Mouse (Mus musculus) gastrocnemius, adult 2 months (tissue): ENCODE measurements around the gene Eif2b5. TPM values are rescaled to one million over a fixed set of nuclear protein-coding genes. Genes with fewer than 3 reads are reported as not detected.
A peak's percentile ranks its signal among the peaks of the same experiment; 100 is the strongest.
"Not testable (repeated sequence)": the region's sequence is repeated elsewhere in the genome, so short reads cannot be mapped to it uniquely, and the experiment has no call there.

Experiments
- DNase-seq: peaks from one replicate; pipeline ENCODE4 v3.0.0; 2022
- H3K27ac ChIP-seq: fragments of 200-600 bp; 2 replicates; pipeline ENCODE4 v1.8.1; 2022; ENCODE audit warnings: mild to moderate bottlenecking
- H3K4me3 ChIP-seq: fragments of 200-600 bp; 2 replicates; pipeline ENCODE4 v1.8.1; 2022; ENCODE audit warnings: mild to moderate bottlenecking, moderate library complexity
- CTCF ChIP-seq: fragments of 200-600 bp; IDR thresholded peaks from 2 replicates; pipeline ENCODE4 v1.8.1; 2022; ENCODE audit warnings: antibody characterized with exemption, mild to moderate bottlenecking, moderate library complexity
- intact Hi-C: fragments of 180-260 bp; cut with DNase I; formaldehyde crosslinking; loops from one replicate; pipeline ENCODE4 v1.15.1; 2025
- total RNA-seq, 2 experiments: library from RNA; stranded (reverse); gene quantifications; 2 replicates each; pipeline ENCODE4 v1.2.3; 2021

Eif2b5 gene
- total RNA-seq, 2 experiments from 2014 or later, result 55.7 to 62.8 TPM

DNA sequence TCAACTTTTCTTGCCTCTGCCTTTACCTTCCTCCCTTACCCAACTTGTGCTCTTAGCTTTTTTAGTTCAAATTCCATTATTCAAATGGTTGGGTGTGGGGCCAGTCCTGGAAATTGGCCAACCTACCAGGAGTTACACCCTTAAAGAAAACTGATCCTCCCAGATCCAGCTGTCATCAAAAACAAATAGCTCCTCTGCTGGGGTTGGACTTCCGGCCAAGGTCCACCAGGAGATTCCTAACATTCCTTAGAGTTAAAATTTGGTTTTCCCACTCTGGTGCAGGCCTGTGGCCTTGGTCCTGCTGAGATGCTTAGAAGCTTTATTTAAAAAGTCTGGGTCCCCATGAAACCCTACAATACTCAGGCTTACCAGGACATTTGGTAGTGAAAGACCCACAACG, 20.1 kb upstream of the Eif2b5 start:
- H3K27ac ChIP-seq, result no peak overlapping the region
- intact Hi-C loops, result no loop called here
- H3K4me3 ChIP-seq, result no peak overlapping the region
- no peak for DNase-seq
- no peak for TF ChIP-seq CTCF

DNA sequence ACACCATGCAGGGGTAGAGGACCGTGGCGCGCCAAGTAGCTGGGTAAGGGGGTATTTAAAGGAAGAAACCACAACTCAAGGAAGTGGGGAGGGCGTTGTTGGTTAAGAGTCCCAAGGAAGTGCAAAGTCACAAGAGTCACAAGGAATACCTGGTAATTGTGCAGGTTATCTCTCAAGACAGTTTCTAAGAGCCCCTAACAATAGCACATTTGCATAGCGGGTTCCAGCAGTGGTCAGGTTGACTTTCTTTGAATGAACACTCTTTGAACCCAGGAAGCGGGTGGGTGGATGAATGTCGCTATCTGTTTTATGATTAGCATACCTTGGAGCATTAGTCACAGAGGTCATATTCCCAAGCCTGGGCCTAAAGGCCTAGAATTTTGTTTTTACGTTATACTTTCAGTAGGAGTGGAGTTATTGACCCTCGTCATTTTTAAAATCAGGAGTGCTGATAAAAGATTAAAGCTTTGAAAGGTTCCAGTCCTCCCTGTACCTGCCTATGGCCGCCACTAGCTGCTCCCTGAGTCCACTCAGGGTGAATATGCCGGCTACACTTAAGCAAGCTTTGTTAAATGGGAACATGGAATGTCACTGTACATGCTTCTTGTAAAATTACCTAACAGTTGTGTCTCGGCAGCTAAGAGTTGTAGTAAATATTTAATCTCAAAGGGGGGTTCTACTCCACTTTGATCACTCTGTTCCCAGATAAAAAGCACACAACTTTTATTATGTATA, 19.4 kb upstream of the Eif2b5 start:
- H3K4me3 ChIP-seq, intact Hi-C loops, DNase-seq, H3K27ac ChIP-seq: not testable (repeated sequence)

DNA sequence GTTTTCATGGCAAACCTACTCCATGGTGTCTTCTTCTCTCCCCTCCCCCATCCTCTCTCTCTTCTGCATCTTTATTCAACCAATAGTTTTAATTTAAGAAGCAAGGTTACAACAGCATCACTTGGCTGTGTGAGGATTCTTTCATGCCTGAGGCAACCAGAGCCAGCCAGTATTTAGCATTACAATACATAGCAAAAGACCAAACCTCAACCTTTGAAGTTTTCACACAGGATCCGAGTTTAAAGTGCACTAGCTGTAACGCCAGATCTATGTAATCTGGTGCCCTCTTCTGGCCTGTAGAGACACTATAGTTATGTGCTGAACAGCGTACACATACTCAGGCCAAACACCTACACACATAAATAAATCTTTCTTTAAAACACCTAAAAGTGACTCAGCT, 18.5 kb upstream of the Eif2b5 start:
- DNase-seq, result no peak
- no peak overlapping the region for H3K4me3 ChIP-seq
- H3K27ac ChIP-seq, result no peak overlapping the region
- intact Hi-C loops, result loop anchor here (5.0 kb wide), 1 partner anchor 268 kb away; no protein-coding TSS in a partner anchor
- peak; percentile 68 for TF ChIP-seq CTCF

DNA sequence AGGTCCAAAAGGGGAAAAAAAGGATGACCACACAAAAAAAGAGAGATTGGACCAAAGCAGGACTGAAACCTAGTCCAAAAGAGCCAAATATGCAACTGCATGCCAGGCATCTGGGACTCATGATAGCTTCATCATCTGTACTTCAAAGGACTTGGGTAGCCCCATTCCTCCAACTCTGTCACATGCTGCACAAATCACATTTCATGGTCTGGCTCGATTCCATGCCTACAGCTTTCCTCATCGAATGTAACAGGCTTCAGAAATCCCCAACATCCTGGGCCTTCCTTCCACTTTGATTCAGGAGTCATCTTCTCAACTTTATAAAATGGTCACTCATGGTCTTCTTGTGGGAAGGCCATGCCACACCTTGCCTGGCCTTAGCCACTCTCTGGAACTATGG, 16.9 kb upstream of the Eif2b5 start:
- TF ChIP-seq CTCF, result no peak
- intact Hi-C loops, result loop anchor here (5.0 kb wide), 1 partner anchor 269 kb away; no protein-coding TSS in a partner anchor
- DNase-seq, result no peak
- no peak overlapping the region for H3K27ac ChIP-seq
- no peak overlapping the region for H3K4me3 ChIP-seq

DNA sequence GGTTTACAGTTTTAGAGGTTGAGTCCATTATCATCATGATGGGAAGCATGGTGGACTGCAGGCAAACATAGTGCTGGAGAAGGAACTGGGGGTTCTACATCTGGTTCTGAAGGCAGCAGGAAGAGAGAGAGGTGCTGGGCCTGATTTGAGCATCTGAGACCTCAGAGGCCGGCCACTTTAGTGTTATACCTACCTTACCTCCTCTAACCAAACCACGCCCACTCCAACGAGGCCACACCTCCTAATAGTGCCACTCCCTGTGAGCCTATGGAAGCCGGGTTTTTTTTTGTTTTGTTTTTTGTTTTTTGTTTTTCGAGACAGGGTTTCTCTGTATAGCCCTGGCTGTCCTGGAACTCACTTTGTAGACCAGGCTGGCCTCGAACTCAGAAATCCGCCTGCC, 14.9 kb upstream of the Eif2b5 start:
- H3K27ac ChIP-seq, DNase-seq, H3K4me3 ChIP-seq: not testable (repeated sequence)
- intact Hi-C loops, result loop anchor here (5.0 kb wide), 1 partner anchor 271 kb away; no protein-coding TSS in a partner anchor

DNA sequence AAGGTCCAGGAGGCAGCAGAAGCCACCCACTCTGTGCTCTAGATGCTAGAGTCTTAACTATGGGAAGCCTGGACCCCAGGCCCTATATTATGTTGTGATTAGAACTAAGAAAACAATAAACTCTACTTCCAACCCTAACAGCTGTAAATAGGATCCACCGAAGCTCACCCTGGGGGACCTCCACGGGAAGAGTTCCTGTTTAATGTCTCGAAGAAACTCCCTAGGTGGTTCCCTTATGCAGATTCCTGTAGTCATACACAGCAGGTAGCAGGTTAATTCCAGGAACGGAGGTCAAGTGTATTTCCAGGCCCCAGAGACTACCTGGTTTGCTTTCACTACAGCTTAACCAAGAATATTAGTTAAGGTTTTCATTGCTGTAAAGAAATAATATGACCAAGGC, 13.6 kb upstream of the Eif2b5 start:
- Histone ChIP-seq H3K27ac (no peak overlapping the region), H3K4me3 (no peak overlapping the region)
- DNase-seq, result no peak
- intact Hi-C loops, result no loop called here
- TF ChIP-seq CTCF, result no peak

DNA sequence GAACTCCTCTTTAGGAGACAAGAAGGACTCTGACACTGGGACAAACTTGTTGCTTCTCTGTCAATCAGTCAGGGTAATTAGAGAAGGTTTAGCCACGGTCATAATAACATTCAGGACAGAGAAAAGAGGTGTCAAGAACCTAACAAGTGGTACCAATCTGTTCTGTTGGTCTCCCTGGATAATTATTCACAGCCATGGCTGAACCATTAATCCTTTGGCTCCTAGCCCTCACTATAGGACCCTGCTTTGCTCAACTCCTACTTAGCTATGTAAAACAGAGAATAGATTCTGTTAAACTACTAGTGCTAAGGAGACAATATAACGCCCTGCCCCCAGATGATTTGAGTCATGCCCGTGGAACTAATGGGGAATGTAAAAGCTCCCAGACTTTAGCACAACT, 12.6 kb upstream of the Eif2b5 start:
- no peak overlapping the region for H3K27ac ChIP-seq
- TF ChIP-seq CTCF, result no peak
- DNase-seq, result no peak
- intact Hi-C loops, result no loop called here
- no peak overlapping the region for H3K4me3 ChIP-seq

DNA sequence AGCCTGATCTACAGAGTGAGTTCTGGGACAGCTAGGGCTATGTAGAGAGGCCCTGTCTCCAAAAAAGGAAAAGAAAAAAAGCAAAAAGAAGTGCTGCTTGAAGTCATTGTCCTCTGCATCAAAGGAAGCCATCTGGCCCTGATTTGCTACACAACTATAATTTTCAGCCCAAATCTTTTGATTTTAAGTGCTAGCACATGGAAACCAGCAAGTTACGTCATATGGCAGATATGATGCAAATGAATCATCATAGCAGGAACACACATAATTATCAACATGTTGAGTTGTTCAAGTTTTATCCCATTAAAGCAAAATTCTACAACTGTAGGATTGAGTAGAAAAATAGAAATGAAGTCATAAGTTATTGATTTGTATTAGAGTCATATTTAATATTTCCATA, 10.5 kb upstream of the Eif2b5 start:
- DNase-seq, result no peak
- TF ChIP-seq CTCF, result no peak
- intact Hi-C loops, result no loop called here
- no peak overlapping the region for H3K4me3 ChIP-seq
- H3K27ac ChIP-seq, result no peak overlapping the region

DNA sequence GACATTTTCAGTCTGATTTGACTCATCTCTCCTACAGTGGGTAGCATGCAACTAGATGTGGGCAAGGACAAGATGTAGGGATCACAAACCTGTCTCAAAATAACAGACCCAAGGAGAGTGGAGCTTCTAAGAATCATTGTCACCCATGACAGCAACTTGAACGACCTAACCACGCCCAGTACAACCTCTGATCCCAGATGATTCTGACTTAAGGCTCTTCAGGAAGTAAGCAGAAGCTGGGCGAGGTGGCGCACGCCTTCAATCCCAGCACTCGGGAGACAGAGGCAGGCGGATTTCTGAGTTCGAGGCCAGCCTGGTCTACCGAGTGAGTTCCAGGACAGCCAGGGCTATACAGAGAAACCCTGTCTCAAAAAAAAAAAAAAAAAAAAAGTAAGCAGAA, 9.9 kb upstream of the Eif2b5 start:
- intact Hi-C loops, H3K4me3 ChIP-seq, H3K27ac ChIP-seq, DNase-seq: not testable (repeated sequence)

DNA sequence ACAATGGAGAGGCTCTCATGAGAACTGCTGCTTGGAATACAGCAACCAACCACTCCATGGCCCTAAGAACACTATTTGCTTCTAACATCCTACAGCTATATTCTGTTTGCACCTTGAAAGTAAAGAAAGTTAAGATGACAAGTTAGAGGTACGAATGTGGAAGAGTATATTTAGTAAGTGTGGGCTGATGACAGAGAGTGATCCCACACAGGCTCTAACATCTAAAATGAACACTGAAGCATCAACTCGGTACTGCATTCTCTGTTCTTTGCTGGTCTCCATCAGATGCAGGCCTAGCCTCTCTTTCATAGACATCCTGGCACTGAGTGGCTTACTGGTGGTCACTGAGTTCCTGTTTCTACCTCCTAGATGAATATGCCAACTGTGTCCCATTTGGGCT, 9.4 kb upstream of the Eif2b5 start:
- Histone ChIP-seq H3K4me3 (no peak overlapping the region), H3K27ac (no peak overlapping the region)
- intact Hi-C loops, result no loop called here
- no peak for DNase-seq
- no peak for TF ChIP-seq CTCF

DNA sequence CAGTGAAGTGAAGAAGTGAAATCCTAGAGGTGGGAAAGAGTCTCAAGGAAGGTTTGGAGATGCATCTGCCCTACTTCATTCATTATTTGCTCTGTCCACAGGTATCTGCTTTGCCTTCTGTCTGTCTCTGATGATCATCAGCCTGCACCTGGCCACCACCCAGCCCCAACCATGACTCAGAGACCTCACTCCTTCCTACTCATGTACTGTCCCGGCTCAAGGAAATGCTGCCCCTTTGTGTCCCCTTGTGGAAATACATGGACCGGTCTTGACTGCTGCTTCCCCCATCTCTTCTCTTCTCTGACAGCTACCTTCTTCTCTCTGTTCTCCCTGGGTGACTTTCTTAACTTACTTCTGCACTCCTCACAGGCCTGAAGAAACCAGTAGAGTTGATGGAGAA, 8.0 kb upstream of the Eif2b5 start:
- H3K4me3 ChIP-seq, result no peak overlapping the region
- H3K27ac ChIP-seq, result no peak overlapping the region
- intact Hi-C loops, result no loop called here
- no peak for TF ChIP-seq CTCF
- no peak for DNase-seq

DNA sequence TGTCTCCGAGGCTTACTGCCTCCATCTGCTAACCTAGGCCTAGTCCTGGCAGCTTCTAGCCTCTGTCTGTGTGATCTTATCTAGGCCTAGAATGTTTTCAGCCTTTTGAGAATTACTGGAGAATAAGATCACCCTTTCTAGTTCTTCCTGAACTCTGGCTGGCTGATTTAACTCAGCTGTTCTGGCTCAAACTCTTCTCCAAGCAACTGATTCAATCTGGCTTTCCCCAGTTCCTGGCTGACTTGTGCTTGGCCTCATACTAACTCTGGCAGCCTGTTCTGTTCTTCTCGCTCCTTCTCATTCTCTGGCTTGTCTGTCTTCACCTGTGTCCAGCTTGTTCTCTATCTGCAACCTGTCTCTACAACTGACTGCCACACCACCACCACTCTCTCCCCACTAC, 7.3 kb upstream of the Eif2b5 start:
- DNase-seq, result no peak
- intact Hi-C loops, result no loop called here
- Histone ChIP-seq H3K27ac (no peak overlapping the region), H3K4me3 (no peak overlapping the region)
- TF ChIP-seq CTCF, result no peak

DNA sequence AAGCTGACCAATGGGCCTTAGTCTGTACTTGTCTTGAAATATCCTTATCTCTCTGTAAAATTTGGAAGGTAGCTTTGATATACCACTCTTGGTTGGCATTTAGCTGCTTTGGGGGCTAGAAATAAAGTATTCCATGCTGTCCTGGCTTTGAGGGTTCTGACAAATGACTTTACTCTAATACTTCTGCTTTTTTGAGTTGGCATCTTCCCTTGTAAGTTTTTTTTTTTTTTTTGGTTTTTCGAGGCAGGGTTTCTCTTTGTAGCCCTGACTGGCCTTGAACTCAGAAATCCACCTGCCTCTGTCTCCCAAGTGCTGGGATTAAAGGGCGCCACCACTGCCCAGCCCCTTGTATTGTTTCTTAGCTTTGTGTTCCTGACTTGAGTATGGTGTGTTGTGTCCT, 5.2 kb upstream of the Eif2b5 start:
- H3K4me3 ChIP-seq, result no peak overlapping the region
- DNase-seq, result no peak
- no peak overlapping the region for H3K27ac ChIP-seq
- intact Hi-C loops, result no loop called here
- no peak for TF ChIP-seq CTCF
